Mouse (Mus musculus) kidney, postnatal 36 days (tissue): ENCODE measurements around the gene Nat8f3.
A peak's percentile ranks its signal among the peaks of the same experiment; 100 is the strongest.
"Not testable (repeated sequence)": the region's sequence is repeated elsewhere in the genome, so short reads cannot be mapped to it uniquely, and the experiment has no call there.

Source experiments
- DNase-seq, 2 experiments: peaks; one replicate each; pipeline ENCODE4 v3.0.0; 2021 to 2022; ENCODE audit warnings: mixed read lengths in 2 of 2

Nat8f3 gene

GRCm38 (mm10) chr6:85765532-85765931 lies at the start of gene Nat8f3:
Gene Nat8f3, minus strand, starts transcription at chr6:85765754.
- DNase-seq: peak; percentile 18 to 62

DNA sequence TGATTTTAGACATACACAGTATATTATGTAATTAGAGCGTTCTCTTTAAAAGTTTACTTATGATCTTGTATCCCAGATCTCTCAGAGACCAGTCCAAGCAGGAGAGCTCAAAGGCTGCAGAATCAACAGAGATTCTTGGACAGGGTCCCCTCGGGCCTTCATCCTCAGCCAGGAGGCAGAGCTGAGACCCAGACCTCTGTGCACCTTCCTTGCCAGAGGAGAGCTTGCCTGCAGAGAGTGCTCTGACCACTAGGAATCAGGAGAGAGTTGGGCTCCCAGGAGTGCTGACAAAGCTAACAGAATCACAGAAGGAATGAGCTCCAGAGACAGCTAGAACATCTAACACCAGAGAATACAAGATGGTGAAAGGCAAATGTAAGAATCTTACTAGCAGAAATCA lies 47.8 kb upstream of the Nat8f3 start:
- DNase-seq: peak; percentile 56 to 64

DNA sequence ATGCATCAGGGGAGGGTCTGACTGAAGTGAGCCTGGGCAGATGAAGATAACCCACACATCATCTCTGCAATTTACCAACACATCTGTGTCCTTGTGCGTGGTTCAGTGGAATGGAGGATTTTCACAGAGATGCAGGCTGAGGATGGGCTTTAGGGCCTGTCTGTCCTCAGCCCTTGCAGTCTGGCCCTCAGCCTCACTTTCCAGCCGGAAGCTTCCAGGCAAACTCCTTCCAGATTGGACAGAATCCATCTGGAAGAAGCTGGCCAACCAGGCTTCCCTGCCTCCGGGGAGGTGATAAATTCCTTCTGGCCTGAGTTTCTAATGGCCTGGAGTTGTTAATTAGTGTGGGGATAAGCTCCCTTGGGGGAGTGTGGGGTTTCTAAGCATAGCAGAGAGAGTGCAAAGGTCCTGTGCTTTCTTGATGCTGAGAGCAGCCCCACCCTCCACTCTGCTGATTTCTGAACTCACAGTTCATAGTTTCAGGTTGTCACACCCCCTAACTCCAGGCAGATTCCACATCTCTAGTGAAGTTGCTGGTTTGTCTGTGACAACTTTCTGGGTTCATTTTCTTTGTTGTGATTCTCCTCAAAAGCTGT lies 45.5 kb upstream of the Nat8f3 start:
- peak; percentile 55 to 82 for DNase-seq

DNA sequence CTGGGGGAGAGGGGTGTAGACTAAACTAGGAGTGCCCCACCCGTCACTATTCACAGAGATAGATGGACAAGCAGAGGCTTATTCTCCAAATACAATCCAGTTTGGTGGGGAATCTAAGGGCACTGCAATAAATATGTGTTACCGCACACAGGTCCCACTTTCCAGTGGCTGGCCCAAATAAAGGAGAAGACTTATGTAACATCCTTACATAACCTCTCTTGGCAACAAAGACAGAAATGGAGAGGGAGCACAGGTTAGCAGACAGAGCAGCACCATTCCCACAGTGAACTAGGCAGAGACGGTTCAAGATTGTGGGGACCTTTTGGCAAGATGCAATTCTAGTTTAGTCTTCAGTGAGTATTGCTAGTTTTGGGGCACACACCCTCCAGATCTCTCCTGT lies 45.0 kb upstream of the Nat8f3 start:
- not testable (repeated sequence) for DNase-seq

DNA sequence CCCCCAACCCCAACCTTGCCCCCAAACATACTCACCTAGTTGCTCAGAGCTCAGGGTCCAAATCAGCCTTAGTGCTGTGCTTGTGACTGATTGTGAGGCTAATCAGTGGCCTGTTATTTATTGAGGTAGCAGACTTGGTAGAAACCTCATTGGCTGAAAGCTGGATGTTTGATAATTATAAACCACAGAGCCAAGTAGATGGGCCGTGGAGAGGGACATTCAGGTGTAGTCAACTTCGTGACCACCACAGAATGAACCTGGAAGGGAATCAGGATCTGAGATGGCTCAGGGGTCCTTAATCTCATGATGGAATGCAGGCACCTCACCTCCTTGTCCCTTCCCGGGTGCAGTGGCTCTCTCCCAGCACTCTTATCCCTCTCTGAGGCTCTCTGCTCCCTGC lies 44.2 kb upstream of the Nat8f3 start:
- peak in 1 of 2 experiments; percentile 53 for DNase-seq

- peak; percentile 37 to 77 for DNase-seq
Measured at GRCm38 (mm10) chr6:85803180-85803579, 37.6 kb upstream of the Nat8f3 start.

DNA sequence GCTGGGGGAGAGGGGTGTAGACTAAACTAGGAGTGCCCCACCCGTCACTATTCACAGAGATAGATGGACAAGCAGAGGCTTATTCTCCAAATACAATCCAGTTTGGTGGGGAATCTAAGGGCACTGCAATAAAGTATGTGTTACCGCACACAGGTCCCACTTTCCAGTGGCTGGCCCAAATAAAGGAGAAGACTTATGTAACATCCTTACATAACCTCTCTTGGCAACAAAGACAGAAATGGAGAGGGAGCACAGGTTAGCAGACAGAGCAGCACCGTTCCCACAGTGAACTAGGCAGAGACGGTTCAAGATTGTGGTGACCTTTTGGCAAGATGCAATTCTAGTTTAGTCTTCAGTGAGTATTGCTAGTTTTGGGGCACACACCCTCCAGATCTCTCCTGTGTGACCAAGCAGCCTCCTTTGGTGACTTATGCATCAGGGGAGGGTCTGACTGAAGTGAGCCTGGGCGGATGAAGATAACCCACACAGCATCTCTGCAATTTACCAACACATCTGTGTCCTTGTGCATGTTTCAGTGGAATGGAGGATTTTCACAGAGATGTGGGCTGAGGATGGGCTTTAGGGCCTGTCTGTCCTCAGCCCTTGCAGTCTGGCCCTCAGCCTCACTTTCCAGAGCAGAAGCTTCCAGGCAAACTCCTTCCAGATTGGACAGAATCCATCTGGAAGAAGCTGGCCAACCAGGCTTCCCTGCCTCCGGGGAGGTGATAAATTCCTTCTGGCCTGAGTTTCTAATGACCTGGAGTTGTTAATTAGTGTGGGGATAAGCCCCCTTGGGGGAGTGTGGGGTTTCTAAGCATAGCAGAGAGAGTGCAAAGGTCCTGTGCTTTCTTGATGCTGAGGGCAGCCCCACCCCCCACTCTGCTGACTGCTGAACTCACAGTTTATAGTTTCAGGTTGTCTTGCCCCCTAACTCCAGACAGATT lies 2.2 kb downstream of the Nat8f3 start:
- peak in 1 of 2 experiments; percentile 17 for DNase-seq

DNA sequence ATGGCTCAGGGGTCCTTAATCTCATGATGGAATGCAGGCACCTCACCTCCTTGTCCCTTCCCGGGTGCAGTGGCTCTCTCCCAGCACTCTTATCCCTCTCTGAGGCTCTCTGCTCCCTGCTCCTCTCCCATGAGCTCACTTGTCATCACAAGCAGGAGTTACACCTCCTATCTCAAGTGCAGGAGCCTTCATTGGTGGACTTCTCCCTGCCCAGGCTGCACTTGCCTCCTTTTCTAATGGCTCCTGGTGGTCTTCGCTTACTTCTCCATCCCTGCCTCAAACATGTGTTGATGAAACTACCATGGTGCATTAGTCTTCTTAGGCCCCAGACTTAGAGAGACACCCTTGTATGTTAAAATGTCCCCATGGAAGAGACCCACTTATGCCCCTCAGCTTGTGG lies 2.9 kb downstream of the Nat8f3 start:
- not testable (repeated sequence) for DNase-seq

DNA sequence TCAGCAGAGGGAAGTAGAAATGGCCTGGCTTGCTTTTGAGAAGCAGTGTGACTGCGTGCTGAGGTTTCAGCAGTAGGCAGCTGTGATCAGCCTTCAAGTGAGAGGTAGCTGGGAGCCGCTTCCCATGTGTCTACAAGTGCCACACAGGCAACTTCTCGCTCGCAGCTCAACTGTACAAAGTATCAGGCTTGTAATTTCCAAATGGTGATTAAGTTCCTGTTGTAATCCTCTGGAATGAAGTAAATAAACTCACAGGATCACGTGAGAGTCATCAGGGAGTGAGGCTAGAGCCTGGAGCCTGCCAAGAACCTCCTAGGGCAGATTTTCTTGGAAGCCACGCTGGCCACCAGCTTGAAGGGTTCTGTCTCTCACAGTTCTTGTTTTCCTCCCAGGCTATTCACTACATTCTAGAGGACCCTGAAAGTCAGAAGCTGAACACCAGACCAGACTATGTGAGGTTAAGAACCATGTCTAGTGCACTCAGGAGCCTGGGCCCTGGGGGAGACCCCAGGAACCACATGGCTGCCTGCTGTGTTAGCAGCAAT lies 9.8 kb downstream of the Nat8f3 start:
- peak; percentile 8 to 17 for DNase-seq

DNA sequence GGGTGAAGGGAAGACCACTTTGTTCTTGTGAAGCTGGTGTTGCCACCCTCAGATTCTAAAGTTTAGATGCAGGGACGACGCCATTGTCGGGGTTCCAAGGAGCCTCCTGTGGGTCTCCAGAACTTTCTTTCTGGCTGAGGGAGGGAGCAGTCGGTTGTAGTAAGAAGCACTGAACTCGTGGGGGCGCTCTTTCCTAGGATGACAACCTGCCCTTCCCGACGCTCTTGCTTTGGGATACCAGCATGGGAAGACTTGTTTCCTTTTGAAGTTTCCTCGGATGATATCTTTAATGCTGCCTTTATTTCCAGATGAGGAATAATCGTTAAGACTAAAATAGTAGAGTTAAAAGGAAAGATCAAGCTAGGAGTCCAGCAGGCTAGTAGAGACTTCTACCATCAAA lies 52.4 kb downstream of the Nat8f3 start, which contains the start of gene Nat8f7:
Gene Nat8f7 (minus strand): TSS at position 101 of the 400 bp plus-strand sequence.
- DNase-seq: not testable (repeated sequence)

- DNase-seq: not testable (repeated sequence)
Measured at GRCm38 (mm10) chr6:85709607-85710006, 55.9 kb downstream of the Nat8f3 start.

GRCm38 (mm10) chr6:85709206-85709605 lies 56.3 kb downstream of the Nat8f3 start:
- DNase-seq: peak in 1 of 2 experiments; percentile 7

DNA sequence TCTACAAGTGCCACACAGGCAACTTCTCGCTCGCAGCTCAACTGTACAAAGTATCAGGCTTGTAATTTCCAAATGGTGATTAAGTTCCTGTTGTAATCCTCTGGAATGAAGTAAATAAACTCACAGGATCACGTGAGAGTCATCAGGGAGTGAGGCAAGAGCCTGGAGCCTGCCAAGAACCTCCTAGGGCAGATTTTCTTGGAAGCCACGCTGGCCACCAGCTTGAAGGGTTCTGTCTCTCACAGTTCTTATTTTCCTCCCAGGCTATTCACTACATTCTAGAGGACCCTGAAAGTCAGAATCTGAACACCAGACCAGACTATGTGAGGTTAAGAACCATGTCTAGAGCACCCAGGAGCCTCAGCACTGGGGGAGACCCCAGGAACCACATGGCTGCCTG lies 63.6 kb downstream of the Nat8f3 start:
- DNase-seq: peak; percentile 66 to 73
